Mouse (Mus musculus) T-helper 2 cell (primary cell): Measurements from ENCODE around the gene Slc37a4.
"Not testable (repeated sequence)": the region's sequence is repeated elsewhere in the genome, so short reads cannot be mapped to it uniquely, and the experiment has no call there.

Experiments used
- in situ Hi-C: fragments of 300-600 bp; cut with MboI, MseI; formaldehyde crosslinking; loops from one replicate; pipeline ENCODE4 v1.15.1; 2025; ENCODE audit warnings: high pct_unique_total_duplicates

The Slc37a4 gene

DNA sequence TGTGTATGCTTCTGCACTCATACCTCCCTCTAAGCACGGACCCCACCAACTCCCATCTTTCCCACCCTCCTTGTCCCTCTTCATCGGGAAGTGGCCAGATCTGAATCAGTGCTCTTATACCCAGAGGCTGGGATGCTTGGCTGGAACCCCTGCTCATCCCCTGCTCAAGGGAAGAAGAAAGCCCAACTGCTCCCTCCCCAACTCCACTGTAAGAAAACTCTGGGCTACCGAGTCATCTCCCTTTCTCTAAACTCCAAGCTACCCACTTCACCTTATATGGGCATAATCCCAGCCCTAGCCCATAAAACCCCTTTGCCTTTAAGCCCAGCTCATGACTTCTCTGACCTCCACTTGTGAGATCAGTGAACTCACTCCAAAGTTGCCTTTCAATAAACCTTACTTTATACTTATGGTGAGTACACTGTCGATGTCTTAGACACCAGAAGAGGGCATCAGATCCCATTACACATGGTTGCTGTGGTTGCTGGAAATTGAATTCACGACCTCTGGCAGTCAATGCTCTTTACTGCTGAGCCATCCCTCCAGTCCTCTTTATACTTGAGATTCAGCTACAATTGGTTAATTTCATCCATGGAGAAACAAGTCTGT is 36.0 kb downstream of the Slc37a4 start:
- in situ Hi-C loops = no loop called here

DNA sequence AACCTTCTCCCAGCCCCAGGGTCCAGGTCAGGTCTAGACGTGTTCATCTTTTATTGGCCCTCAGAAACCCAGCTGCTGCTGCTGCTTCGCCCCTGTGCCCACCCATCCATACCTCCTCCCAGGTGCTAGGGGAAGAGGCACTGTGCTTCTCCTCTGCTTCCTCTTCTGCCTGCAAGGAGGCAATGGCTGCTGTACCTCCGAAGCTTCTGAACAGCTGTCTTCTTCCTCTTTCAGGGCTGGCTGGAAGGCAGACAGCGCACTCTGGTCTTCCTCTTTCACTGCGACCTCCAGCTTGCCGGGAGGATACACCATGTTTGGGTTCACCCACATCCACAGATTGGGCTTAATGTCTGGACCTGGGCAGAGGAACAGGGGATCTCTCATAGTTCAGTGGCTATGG is 39.1 kb downstream of the Slc37a4 start:
- in situ Hi-C loops = no loop called here

DNA sequence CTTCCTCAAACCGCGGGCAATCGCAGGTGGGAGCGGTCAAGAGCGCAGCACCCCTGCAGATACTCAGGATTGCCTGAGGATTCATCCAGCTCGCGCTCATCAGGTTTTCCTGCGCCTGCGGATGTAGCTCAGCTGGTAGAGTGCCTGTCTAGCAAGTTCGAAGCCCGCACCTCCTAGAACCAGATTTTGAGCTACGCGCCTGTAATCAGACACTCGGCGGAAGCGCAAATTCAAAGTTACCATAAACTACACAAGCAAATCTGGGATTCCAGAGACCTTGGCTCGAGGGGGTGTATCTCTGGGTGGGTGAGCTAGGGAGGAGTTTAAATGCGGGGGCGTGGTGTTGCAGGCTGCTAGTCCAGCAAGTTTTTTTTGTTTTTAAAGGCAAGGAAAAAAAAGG is 44.3 kb downstream of the Slc37a4 start, which contains the start of gene Foxr1:
TSS of gene Foxr1 (minus strand) at position 176 of the 400 bp plus-strand sequence.
- in situ Hi-C loops = no loop called here

DNA sequence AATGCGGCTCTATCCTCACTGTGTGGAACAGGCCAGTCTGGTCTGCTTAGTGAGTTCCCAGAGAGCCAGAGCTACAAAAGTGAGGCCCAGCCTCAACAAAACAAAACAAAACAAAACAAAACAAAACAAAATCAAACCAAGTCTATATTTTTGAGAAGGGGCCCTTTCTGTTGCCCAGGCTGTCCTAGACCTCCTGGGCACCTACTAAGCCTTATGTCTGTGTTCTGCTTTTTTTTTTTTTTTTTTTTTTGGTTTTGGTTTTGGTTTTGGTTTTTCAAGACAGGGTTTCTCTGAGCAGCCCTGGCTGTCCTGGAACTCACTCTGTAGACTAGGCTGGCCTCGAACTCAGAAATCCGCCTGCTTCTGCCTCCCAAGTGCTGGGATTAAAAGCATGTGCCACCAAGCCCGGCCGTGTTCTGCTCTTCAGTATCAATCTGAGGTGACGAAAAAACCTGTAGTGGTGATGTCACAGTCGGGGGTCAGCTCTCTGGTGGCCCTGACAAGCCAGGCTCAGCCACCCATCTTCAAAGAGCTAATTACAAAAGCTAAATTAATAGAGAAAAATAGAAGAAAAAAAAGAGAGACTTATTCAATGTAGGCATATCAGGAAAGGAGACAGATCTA is 47.9 kb downstream of the Slc37a4 start:
- in situ Hi-C loops = not testable (repeated sequence)

DNA sequence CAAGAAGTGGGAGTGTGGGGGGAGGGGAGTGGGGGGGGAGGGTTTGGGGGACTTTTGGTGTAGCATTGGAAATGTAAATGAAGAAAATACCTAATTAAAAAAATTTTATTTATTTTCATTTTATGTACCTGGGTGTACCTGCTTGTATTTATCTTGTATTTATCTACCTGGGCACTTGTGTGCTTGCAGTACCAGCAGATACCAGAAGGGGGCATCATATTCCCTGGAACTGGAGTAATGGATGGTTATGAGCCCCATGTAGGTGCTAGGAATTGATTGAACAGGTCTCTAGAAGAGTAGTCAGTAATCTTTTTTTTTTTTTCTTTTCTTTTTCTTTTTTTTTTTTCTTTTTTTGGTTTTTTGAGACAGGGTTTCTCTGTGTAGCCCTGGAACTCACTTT is 53.7 kb downstream of the Slc37a4 start:
- in situ Hi-C loops = loop anchor here (10.0 kb wide), 1 partner anchor 234 kb away; no protein-coding TSS in a partner anchor
